Mouse (Mus musculus): ENCODE data around the gene Zscan4-ps1.

Zscan4-ps1 gene

DNA sequence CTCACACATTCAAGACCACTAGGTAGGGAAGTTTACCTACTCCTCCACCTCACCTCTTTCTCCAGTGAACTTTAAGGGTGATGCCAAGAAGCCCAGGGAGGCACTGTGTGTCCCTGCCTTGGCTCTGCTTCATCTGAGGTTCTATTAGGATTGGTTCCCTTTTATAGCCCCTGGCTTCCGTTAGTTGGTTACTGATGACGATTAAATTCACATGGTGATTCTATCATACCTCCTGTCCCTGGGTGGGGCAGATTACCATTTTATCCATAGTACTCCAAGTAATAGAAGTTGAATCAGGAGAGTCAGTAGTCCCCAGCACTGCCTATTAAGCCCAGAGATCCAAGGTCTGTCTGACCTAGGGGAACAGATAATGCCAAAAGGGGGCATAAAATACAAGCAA lies at the start of gene Zscan4-ps1:
Zscan4-ps1 (minus strand) TSS at position 101 of the 400 bp plus-strand sequence.
- 93% methylated on average over 2 of the region's 2 CpGs for WGBS

Measured in cerebral cortex, adult 2 months (tissue).